Mouse (Mus musculus): Measurements from ENCODE around the gene Bend3.

Gene Bend3

DNA sequence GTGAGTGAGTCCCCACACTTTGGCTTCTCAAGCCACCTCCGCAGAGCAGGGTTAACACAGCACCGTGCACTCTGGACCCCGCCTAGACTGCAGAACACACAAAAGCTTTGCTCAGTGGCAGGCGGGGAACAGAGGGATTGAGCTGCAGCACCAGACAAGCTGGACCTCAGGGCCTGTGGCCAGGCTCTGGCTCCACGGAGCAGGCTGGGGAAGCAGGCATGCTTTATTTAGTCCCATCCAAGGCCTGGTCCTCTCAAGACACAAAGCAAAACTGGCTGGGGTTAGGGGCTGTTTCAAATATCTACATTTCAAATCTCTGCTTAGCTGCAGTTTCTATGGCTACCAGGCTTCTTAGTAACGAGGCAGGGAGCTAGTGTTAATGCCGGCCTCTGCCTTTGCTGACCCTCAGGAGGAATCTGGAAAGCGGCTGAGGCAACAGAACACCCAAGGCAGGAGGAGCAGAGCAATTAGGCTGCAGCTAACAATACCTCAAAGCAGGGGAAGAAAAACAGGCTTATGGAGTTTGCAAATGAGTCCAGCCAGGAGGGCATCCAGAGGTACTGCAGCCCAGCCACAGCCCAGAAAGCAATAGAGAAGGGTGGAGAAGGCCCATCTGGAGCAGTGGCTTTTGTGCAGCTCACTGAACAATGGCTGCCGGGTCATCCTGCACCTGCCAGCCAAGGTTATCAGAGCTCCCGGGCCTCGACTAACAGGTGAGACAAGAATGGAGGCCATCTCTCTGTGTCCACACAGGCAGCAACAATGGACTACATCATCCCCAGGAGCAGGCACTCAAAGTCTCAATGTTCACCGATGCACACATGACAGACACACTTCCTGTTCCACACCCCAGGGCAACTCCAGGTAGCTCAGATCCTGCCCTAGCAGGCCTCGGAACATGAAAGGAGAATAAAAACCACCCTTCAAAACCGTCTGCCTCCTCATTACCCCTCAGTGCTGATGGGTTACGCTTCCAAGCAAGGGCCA is 48.9 kb downstream of the Bend3 start:
- peak in 1 of 2 experiments; percentile 16 for DNase-seq (ENCODE audit: low spot score in 2 of 2)

DNA sequence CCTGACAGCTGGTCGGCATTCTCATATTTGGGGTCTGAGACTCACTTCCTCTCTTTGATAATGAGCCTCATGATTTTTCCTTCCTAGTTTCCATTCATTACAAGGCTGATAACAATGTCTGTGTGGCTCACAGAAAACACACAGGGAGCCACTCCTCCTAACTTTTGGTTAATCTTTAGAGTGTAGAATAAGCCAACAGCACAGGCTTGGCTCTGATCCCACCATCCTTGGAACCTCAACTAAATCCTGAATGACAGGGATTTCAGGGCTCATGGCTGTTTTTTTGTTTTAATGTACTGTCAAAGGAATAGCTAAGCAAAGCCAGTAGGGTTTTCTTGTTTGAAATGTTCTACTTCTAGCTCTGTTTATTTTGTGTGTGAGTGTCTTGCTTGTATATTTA is 55.8 kb downstream of the Bend3 start:
- DNase-seq (ENCODE audit: low spot score in 2 of 2) = no peak

GRCm38 (mm10) chr10:43537652-43538051 is 59.0 kb downstream of the Bend3 start:
- no peak for DNase-seq (ENCODE audit: low spot score in 2 of 2)

DNA sequence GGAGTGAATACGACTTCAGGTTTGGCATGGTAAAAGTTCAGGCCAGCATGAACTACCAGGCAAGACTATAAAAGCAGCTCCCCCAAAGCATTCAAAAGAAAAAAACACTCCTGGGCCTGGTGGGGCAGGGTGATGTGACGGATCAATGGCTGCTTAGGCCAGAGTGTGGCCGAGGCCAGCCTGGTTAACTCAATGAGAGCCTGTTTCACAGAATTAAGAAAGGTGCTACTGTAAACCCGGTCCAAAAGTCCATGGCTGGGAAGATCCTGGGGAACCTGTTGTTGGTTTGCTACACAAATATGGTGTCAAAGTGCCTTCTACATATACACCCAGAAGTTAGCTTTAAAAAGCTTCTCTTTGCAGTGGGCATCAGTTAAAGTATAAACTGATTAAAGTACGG is 60.2 kb downstream of the Bend3 start:
- no peak for DNase-seq (ENCODE audit: low spot score in 2 of 2)

DNA sequence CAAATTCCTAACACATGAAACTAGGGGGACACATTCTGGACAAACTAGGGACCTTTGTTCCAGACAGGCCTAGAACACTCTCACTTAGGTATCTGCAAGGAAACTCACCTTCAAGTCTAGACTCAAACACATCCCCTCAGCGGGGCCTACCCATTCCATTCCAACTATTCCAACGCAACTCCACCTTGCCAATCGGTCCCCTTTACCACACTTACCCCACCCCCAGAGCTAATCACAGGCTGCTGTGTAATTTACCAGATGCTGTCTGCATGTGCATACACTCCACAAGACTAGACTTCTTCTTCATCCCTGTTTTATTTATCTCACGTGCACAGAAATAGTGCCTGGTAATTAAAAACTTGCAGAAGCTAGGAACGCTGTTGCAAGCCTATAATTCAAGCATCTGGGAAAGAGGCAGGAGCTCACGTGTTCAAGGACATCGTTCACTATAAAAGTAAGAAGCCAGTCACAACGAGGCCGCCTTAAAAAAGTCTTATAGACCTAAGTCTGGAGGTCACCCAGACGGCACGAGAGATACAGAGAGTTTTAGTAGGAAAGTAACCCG is 61.2 kb downstream of the Bend3 start:
- DNase-seq (ENCODE audit: low spot score in 2 of 2) = no peak

GRCm38 (mm10) chr10:43540442-43541152 is 62.0 kb downstream of the Bend3 start, which contains the start of gene 1700021F05Rik:
1700021F05Rik (minus strand) TSS chr10:43540994.
- peak; percentile 87 to 89 for DNase-seq (ENCODE audit: low spot score in 2 of 2)

GRCm38 (mm10) chr10:43541153-43541544 is 62.5 kb downstream of the Bend3 start:
- no peak for DNase-seq (ENCODE audit: low spot score in 2 of 2)

DNA sequence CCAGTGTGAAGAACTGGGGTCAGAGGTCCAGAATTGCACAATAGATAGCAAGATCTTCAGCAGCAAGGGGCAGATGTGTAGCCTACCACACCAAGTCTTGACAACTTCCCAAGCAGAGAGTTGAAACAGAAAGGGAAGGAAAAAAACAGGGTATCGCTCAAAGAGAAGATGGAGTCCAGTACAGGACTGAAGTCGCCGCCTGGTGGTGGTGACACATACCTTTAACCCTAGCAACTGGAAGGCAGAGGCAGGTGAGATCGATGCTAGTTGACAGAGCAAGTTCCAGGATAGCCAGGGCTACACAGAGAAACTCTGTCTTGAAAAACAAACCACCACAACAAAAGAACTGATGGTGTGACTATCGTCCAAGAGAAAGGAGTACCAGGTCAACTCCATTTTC is 70.8 kb downstream of the Bend3 start:
- DNase-seq (ENCODE audit: low spot score in 2 of 2) = no peak

- no peak for DNase-seq (ENCODE audit: low spot score in 2 of 2)
Measured at GRCm38 (mm10) chr10:43550923-43551322, 72.3 kb downstream of the Bend3 start.

GRCm38 (mm10) chr10:43551388-43551787 is 72.8 kb downstream of the Bend3 start:
- DNase-seq (ENCODE audit: low spot score in 2 of 2) = no peak

DNA sequence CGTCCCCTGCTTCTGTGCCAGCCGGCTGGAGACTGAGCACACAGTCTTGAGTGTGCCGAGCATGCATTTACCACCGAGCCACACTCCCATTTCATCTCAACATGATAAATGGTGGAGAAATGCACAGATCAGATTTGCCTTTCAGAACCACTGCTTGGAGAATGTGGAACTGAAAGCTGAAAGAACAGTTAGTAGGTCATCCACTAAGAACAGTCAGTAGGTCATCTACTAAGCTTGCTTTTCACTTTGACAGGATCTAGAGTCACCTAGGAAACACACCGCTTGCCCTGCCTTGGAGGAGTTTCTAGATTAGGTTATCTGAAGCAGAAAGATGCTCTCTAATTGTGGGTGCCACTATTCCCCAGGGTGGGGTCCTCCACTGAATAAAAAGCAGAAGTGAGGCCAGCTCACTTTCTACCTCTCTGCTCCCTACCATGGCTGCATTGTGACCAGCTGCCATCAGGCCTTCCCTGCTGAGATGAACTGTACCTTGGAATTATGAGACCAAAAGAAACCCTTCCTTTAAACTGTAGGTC is 79.1 kb downstream of the Bend3 start:
- DNase-seq (ENCODE audit: low spot score in 2 of 2) = no peak

GRCm38 (mm10) chr10:43559313-43559712 is 80.7 kb downstream of the Bend3 start:
- DNase-seq (ENCODE audit: low spot score in 2 of 2) = no peak

DNA sequence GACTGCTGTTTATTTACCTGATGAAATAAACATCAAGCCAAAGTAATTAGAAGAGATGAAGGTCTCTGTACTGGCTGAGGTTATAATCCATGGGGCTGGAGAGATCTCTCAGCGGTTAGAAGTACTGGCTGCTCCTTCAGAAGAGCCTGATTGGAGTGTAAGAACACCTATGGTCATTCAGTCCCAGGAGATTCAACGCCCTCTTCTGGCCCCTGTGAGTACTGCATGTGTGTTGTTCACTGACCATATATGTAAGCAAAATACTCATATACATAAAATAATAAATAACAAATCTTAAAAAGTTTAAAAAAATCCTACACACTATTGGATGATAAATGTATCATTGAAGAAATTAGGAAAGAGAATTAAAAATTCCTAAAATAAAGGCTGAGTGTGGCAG is 82.1 kb downstream of the Bend3 start:
- DNase-seq (ENCODE audit: low spot score in 2 of 2) = no peak

- DNase-seq (ENCODE audit: low spot score in 2 of 2) = no peak
Measured at GRCm38 (mm10) chr10:43561311-43561710, 82.7 kb downstream of the Bend3 start.

Data from frontal cortex, postnatal 14 days (tissue).